Mouse (Mus musculus) spleen, adult 2 months (tissue): Measurements from ENCODE around the gene Krtap12-1.

ENCODE experiments used
- CTCF ChIP-seq: fragments of 200-500 bp; IDR thresholded peaks from 2 replicates; pipeline ENCODE4 v1.5.1; 2011; ENCODE audit warnings: mild to moderate bottlenecking, inconsistent platforms; ENCODE audit not compliant: insufficient read depth, insufficient read length, insufficient replicate concordance; ENCODE audit errors: extremely low read depth
- POLR2A ChIP-seq: fragments of 200-500 bp; IDR thresholded peaks from 2 replicates; pipeline ENCODE4 v1.6.1; 2011; ENCODE audit warnings: low read depth, low read length, inconsistent platforms

- TF ChIP-seq POLR2A = no peak
- TF ChIP-seq CTCF = no peak
Measured at GRCm38 (mm10) chr10:77738929-77739328, 18.5 kb downstream of the Krtap12-1 start.
